ENCODE assay signal across 8 mouse cellular contexts in genomic region chr17:25831451-25832281, GRCm38 (mm10). TPM values are rescaled to one million over a fixed set of nuclear protein-coding genes. Genes with fewer than 3 reads are reported as not detected.
A peak's percentile ranks its signal among the peaks of the same experiment; 100 is the strongest.
DNase-seq lines count a peak whose midpoint lies in the region; ATAC-seq and TF ChIP-seq lines count a peak whose summit lies in the region.

No protein-coding gene starts in this region.

- no peak for ATAC-seq in G1E (ENCODE audit: extremely low read depth, insufficient number of reproducible peaks, low FRiP score, poor library complexity, severe bottlenecking)
- ATAC-seq in midbrain, embryonic 14.5 days (ENCODE audit: low FRiP score, low TSS enrichment): no peak
- no peak for ATAC-seq in monocyte, adult 5-6 weeks (replicated peaks; ENCODE audit: insufficient number of reproducible peaks, low FRiP score, low TSS enrichment, poor library complexity, severe bottlenecking)

- intact Hi-C loops in left cerebral cortex, postnatal 36 days (cut with DNase I): no loop called here

- H3K4me2 ChIP-seq in midbrain, embryonic 14.5 days (ENCODE audit: low read length): peak overlapping the region; percentile 95

- peaks cover 84% of the 10 kb centered on the region for H3K4me1 ChIP-seq in G1E (ENCODE audit: insufficient read depth, low read depth, low read length)
- peaks cover 86% of the 10 kb centered on the region for H3K4me1 ChIP-seq in forebrain, embryonic 10.5 days
- peaks cover 55% of the 10 kb centered on the region for H3K4me1 ChIP-seq in midbrain, embryonic 14.5 days (ENCODE audit: control insufficient read depth, insufficient read depth, low read length)

- H3K27ac ChIP-seq in forebrain, embryonic 10.5 days: peak overlapping the region; percentile 96
- peak overlapping the region; percentile 97; the same call in 1 of the 2 replicates for H3K27ac ChIP-seq in midbrain, embryonic 14.5 days (replicated peaks; ENCODE audit: low read depth, low read length)

- H3K27me3 ChIP-seq in G1E (ENCODE audit: insufficient read depth, low read length): no peaks in the 10 kb centered on the region
- H3K27me3 ChIP-seq in forebrain, embryonic 10.5 days (ENCODE audit: poor library complexity, severe bottlenecking): no peaks in the 10 kb centered on the region
- no peaks in the 10 kb centered on the region for H3K27me3 ChIP-seq in midbrain, embryonic 14.5 days (ENCODE audit: control insufficient read depth, insufficient read depth, low read length)

- H3K9me3 ChIP-seq in G1E (replicated peaks): no peaks in the 10 kb centered on the region
- H3K9me3 ChIP-seq in forebrain, embryonic 10.5 days: no peaks in the 10 kb centered on the region
- no peaks in the 10 kb centered on the region for H3K9me3 ChIP-seq in midbrain, embryonic 14.5 days (ENCODE audit: control insufficient read depth, low read length)

- TF ChIP-seq CTCF in G1E (IDR thresholded peaks at IDR 0.05; ENCODE audit: low read depth, low read length): no peak

- H3K4me3 ChIP-seq in G1E (ENCODE audit: low read depth, low read length): peak overlapping the region; percentile 81
- H3K4me3 ChIP-seq in forebrain, embryonic 10.5 days: peak overlapping the region; percentile 77
- H3K4me3 ChIP-seq in midbrain, embryonic 14.5 days (replicated peaks; ENCODE audit: low read depth, low read length): peak overlapping the region; percentile 82

- H3K36me3 ChIP-seq in G1E (replicated peaks): peaks cover 85% of the 10 kb centered on the region
- peaks cover 67% of the 10 kb centered on the region for H3K36me3 ChIP-seq in forebrain, embryonic 10.5 days (replicated peaks)
- peaks cover 41% of the 10 kb centered on the region for H3K36me3 ChIP-seq in midbrain, embryonic 14.5 days (ENCODE audit: control insufficient read depth, insufficient read depth, low read length)

- WGBS in forebrain, embryonic 10.5 days: 71% methylated on average over 21 of the region's 21 CpGs
- 67% methylated on average over 21 of the region's 21 CpGs for WGBS in midbrain, embryonic 14.5 days

- H3K9ac ChIP-seq in midbrain, embryonic 14.5 days (replicated peaks; ENCODE audit: low read length): peak overlapping the region; percentile 81

- DNase-seq in cerebellum, adult 18-20 months: peak; percentile 53 to 60
- no peak for DNase-seq in cerebellum, adult 11 months
- no peak for DNase-seq in G1E (ENCODE audit: low spot score)
- DNase-seq in forebrain, embryonic 10.5 days (ENCODE audit: extremely low spot score, low spot score): no peak
- peak; percentile 41 to 49 for DNase-seq in kidney, adult 8-10 months
- no peak for DNase-seq in midbrain, embryonic 14.5 days
- no peak for DNase-seq in left cerebral cortex, postnatal 36 days (ENCODE audit: low spot score in 2 of 2)

RNA-seq across cellular contexts. Expression of gene Stub1, which starts 1.5 kb away (rescaled TPM):
- total RNA-seq in G1E (2014; fragmentation: Nextera tagmentation) (29.1 and 30.1 TPM in 2 replicates), G1E (2017) (90.8 and 97.3 TPM in 2 replicates)
- 70.9 and 81.7 TPM in 2 replicates for polyA plus RNA-seq in G1E (2012)
- polyA plus RNA-seq in forebrain, embryonic 10.5 days (2016; fragmentation: Nextera tagmentation; extraction: Ambion mirVana): 403 TPM in 2 replicates
- 310 and 386 TPM in 2 replicates for polyA plus RNA-seq in midbrain, embryonic 14.5 days (2014; fragmentation: Nextera tagmentation; extraction: Ambion mirVana)
- 100 to 1,000 TPM; 171 to 188 TPM for total RNA-seq in left cerebral cortex, postnatal 36 days (2021)
- 74.5 to 81.4 TPM (median 75.3 TPM) in 3 replicates for total RNA-seq in monocyte, adult 5-6 weeks (2017)

RNA-seq across cellular contexts. Expression of gene Jmjd8, which starts 3.0 kb away (rescaled TPM):
- total RNA-seq in G1E (2014; fragmentation: Nextera tagmentation) (0.90 and 1.9 TPM in 2 replicates), G1E (2017) (1.9 and 2.0 TPM in 2 replicates)
- 0.08 and 0.11 TPM in 2 replicates for polyA plus RNA-seq in G1E (2012)
- polyA plus RNA-seq in forebrain, embryonic 10.5 days (2016; fragmentation: Nextera tagmentation; extraction: Ambion mirVana): 53.9 and 58.7 TPM in 2 replicates
- 48.9 and 50.2 TPM in 2 replicates for polyA plus RNA-seq in midbrain, embryonic 14.5 days (2014; fragmentation: Nextera tagmentation; extraction: Ambion mirVana)
- 10 to 100 TPM; 54.1 to 58.7 TPM for total RNA-seq in left cerebral cortex, postnatal 36 days (2021)
- total RNA-seq in monocyte, adult 5-6 weeks (2017): 7.9 to 20.3 TPM (median 11.0 TPM) in 3 replicates

RNA-seq across cellular contexts. Expression of gene Rhbdl1, which starts 5.4 kb away (rescaled TPM):
- total RNA-seq in G1E (2014; fragmentation: Nextera tagmentation) (4.8 and 5.5 TPM in 2 replicates), G1E (2017) (0.87 and 1.4 TPM in 2 replicates)
- polyA plus RNA-seq in G1E (2012): 2.7 and 3.1 TPM in 2 replicates
- polyA plus RNA-seq in forebrain, embryonic 10.5 days (2016; fragmentation: Nextera tagmentation; extraction: Ambion mirVana): 0.93 and 1.3 TPM in 2 replicates
- polyA plus RNA-seq in midbrain, embryonic 14.5 days (2014; fragmentation: Nextera tagmentation; extraction: Ambion mirVana): 45.5 and 57.4 TPM in 2 replicates
- total RNA-seq in left cerebral cortex, postnatal 36 days (2021): 10 to 100 TPM; 47.5 to 54.0 TPM
- total RNA-seq in monocyte, adult 5-6 weeks (2017): 1.8 TPM in 1 of 3 replicates, not detected in the others

RNA-seq across cellular contexts. Expression of gene Wdr24, which starts 8.2 kb away (rescaled TPM):
- 13.8 and 13.9 TPM in 2 replicates for total RNA-seq in G1E (2014; fragmentation: Nextera tagmentation)
- 23.5 and 25.8 TPM in 2 replicates for total RNA-seq in G1E (2017)
- polyA plus RNA-seq in G1E (2012): 4.8 and 8.6 TPM in 2 replicates
- 29.6 and 34.0 TPM in 2 replicates for polyA plus RNA-seq in forebrain, embryonic 10.5 days (2016; fragmentation: Nextera tagmentation; extraction: Ambion mirVana)
- polyA plus RNA-seq in midbrain, embryonic 14.5 days (2014; fragmentation: Nextera tagmentation; extraction: Ambion mirVana): 30.0 and 31.7 TPM in 2 replicates
- 10 to 100 TPM; 23.9 to 26.5 TPM for total RNA-seq in left cerebral cortex, postnatal 36 days (2021)
- total RNA-seq in monocyte, adult 5-6 weeks (2017): 10.7 to 16.6 TPM (median 15.6 TPM) in 3 replicates

RNA-seq across cellular contexts. Expression of gene Gm20683, which starts 9.9 kb away (rescaled TPM):
- 1.1 and 2.9 TPM in 2 replicates for total RNA-seq in G1E (2014; fragmentation: Nextera tagmentation)
- total RNA-seq in G1E (2017): 3.0 and 3.1 TPM in 2 replicates
- polyA plus RNA-seq in G1E (2012): 9.7 and 12.4 TPM in 2 replicates
- polyA plus RNA-seq in forebrain, embryonic 10.5 days (2016; fragmentation: Nextera tagmentation; extraction: Ambion mirVana): 1.7 and 2.3 TPM in 2 replicates
- polyA plus RNA-seq in midbrain, embryonic 14.5 days (2014; fragmentation: Nextera tagmentation; extraction: Ambion mirVana): 8.0 and 12.9 TPM in 2 replicates
- total RNA-seq in left cerebral cortex, postnatal 36 days (2021): 10 to 100 TPM; 22.0 to 24.9 TPM
- total RNA-seq in monocyte, adult 5-6 weeks (2017): 0.43 to 2.9 TPM (median 2.1 TPM) in 3 replicates

Comparison
In these comparisons a context has a peak if more than half of its experiments do, and no peak if none do; other contexts are left out.
1. DNase-seq: peak in cerebellum, adult 18-20 months (2 of 2) and kidney, adult 8-10 months (2 of 2); none in cerebellum, adult 11 months (single experiment), G1E (single experiment), forebrain, embryonic 10.5 days (single experiment), midbrain, embryonic 14.5 days (single experiment) and left cerebral cortex, postnatal 36 days (0 of 2).
2. RNA of gene Rhbdl1, which starts 5.4 kb away (total RNA-seq): 47.5 to 54.0 TPM in left cerebral cortex, postnatal 36 days; 0.87 to 5.5 TPM in G1E and 1.8 TPM in monocyte, adult 5-6 weeks; every median in the first group is over 4 times any median in the second.
3. Peak in every context shown above with its lines, with median percentiles within 50 percentile points of each other: H3K4me3 ChIP-seq.